Mouse (Mus musculus): ENCODE results near the gene Fbn1.

Fbn1 gene

DNA sequence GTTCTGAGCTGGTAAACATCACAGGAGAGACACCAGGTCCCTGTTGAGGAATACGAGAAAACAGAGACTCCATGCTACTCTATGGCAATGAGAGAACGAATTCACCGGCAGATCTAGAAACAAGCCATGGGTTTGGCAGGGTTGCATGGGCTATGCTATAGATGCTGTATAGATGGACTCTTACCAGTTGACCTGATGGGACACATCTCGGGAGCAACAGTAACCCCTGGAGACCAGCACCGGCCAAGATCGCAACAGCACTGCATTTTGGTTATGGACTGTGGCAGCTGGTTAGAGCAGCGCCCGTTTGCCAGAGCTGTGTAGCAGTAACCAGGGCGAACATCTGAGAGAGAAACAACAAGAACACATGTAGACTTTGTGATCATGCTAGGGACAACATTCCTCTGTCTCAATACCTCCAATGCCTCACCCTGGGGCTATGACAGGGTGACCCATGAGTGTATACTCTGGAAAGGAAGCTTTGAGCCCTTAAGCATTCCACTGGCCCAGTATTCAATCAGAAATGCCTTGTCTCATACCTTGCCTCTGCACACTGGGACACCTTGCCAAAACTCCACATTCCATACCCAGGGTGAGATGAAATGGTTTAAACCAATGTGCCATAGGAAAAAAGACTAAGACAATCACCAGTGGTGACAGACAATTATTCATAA, 113.2 kb downstream of the Fbn1 start:
- no peak for DNase-seq (ENCODE audit: low read depth, low spot score)

DNA sequence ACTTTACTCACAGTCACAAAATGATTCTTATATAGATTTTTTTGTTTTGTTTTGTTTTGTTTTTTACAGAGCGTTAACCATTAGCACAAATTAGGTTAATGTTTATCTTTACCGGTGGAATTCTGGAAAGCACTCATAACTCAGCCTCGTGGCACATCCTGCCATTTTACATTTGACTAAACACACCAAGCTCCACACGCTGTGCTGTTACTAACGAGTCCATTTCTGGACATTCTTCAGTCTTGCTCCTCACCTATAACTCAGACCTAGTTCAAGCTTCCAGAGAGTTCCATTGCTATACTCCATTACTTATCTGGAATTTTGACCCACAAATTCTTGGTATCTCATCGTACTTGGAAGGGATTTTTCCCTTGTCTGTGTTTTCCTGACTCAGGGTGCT, 116.2 kb downstream of the Fbn1 start:
- no peak for DNase-seq (ENCODE audit: low read depth, low spot score)

DNA sequence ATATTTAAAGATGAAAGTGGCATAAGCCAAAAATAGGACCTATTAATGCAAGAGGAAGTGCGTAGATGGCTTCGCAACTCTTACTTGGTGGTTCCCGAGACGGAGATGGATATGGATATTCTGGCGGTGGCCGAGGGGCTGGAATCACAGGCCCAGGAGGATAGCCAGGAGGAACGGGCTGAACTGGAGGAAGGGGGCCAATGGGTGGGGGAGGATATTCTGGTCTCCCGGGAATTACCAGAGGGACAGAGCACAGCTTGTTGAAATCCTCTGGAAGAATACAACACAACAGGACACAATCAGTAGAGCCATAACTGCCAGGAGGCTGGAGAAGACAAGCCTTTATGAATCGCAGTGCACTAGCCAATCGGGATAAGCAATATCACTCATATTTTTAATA, 118.0 kb downstream of the Fbn1 start:
- no peak for DNase-seq (ENCODE audit: low read depth, low spot score)

DNA sequence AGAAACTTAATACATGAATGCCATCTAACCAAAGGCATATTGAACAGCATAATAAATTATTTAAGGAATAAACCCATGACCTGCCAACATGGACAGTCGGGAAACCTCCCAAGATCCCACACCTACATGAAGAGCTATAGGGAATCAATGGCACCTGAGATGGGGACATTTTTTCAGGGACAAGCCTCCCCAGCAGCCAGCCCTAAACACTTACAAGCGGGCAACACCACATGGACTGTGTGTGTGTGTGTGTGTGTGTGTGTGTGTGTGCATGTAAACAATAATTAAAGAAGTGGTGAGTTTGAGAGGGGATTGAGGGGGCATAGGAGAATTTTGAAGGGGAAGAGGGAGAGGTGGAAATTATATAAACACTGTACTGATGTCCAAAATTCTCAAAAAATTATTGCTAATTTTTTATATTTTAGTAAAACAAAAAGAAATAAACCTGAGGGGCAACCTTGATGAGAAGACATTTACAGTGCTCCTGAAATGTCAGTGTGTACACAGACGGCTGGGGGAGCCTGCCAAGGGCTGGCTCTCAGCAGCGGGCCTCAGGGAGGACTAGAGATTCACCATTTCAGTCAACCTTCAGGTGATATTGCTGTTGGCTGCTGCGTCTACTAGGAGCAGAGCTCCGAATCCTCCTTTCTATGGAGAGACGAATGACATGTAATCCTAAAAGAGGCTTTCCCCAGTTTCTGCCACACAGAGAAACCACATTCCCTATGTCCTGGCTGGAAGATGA, 121.4 kb downstream of the Fbn1 start:
- no peak for DNase-seq (ENCODE audit: low read depth, low spot score)

DNA sequence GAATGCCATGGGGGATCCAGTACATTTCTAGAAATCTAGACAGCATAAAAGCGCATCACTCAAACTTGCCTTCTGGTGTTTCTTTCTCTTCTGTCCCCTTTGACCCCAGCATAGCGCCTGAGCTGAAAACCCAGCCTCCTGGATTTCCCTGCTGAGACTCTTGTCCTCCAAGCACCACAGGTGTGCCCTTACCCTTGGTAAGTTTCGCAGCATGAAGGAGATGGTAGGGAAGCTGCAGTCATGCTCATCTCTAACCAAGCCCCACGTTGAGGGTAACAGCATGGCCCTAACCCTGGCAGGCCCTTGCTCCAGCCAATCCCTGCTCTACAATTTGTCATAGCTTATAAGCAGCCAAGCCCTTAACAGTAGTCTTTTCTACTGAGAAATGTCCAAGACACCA, 122.9 kb downstream of the Fbn1 start:
- no peak for DNase-seq (ENCODE audit: low read depth, low spot score)

DNA sequence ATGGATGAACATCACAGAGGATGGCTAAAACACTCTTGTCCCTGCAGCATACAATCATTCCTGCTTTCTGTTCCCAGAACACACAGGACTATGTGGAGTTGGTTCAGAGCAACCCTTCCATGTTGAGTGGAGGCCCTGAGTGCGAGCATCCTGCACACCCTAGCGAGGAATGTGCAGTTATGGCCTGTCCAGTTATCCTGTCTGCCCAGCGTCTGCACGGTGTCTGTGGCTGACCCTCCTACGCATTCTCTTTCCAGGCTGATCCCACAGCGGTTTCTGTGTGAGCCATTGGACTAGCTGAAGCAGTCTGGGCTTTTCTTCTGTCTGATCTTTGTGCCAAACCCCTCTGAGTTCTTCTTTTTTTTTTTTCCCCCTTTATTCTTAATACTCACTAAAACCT, 123.4 kb downstream of the Fbn1 start:
- DNase-seq (ENCODE audit: low read depth, low spot score) = no peak

DNA sequence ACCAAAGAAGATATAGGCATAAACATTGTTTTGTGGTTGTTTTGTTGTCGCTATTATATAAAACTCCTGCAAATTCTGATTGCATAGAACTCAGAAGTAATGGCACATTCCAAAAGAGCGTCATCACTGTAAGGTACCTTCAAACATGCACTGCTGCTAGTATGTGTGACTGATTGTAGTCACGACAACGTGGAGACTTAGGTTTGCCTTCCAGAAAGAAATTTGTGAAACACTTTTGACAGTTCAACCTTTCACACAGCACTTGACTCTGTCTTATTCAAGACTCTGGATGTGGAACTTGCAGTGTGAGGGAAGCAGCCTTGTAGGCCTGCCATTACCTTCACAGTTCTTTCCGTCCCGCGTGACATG, 124.5 kb downstream of the Fbn1 start:
- DNase-seq (ENCODE audit: low read depth, low spot score) = no peak

DNA sequence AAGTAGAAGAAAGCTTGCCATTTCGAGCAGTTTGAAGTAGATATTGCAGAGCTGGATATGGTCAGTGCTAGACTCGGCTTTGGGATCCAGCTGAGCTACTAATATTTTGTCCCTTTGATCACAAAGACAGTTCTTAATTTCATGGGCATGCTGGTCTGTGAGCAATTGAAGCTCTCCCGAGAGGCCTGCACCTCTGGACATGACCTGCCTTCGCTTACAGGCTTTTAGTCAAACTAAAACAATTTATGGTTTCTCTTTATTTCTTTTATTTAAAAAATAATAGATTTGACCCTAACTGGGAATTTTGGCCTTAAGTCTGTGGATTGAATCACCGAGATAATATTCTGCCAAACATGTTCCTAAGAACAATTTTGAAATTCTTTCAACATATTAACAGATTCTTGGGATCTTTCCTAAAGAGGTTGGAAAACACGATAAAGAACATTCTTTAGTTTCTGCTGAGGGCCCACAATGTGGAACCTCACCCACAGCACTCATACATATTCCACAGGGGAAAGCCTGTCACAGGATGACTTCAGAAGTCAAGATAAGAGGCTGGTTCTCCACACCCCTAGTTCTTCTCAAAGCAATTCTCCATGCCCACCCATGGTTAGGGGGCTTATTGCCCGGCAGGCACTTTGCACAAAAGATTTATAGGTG, 125.0 kb downstream of the Fbn1 start:
- DNase-seq (ENCODE audit: low read depth, low spot score) = no peak

DNA sequence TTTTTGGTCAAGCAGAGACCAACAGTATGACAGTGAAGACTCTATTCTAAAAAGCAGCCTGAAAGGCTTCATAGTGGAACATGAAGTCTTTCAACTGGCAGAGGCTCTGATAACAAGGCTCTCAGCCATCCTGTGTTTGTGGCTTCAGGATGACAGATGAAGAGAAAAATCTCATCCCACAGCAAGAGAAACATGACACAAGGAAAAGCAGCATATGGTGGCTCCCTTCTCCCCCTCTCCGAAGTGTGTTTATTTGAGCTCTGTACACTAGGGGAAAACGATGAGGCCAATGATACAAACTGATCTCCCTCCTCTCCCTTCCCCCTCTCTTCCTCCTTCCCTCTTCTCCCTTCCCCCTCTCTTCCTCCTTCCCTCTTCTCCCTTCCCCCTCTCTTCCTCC, 127.7 kb downstream of the Fbn1 start:
- DNase-seq (ENCODE audit: low read depth, low spot score) = no peak

DNA sequence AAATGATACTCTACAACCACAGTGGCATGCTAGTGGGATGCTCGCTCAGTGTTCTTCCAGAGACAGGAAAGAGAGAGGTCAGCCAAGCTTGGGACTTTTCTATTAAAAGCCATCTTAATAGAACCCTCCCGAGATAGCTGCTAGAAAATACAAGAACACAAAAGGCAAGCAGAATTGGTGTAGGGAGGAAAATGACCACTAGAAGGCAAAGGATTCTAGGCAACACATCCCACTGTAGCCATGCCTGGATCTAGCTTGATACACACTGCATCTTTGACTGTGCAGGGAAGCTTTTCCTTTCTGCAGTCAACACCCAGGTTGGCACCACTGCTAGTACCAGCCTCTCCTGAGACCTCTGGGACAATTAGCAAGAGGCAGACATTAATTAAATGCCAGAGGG, 128.6 kb downstream of the Fbn1 start:
- DNase-seq (ENCODE audit: low read depth, low spot score) = no peak

DNA sequence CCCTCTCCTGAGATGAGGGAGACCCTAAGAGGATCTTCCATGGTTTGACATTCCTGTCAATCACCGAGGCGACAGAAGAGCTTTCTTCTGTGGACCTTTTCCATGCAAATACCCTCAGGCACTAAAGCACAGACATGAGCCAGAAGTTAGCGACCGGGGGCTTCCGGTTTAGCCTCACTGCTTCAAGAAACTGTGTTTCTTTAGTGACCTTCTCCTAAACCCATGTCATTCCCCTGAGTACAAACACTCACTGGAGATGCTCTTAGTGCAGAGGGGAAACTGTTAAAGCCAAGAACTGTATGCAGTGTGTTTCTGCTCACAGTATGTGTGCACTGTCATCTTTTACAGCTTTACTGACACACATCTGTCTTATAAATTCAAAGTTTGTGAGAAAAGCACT, 131.9 kb downstream of the Fbn1 start:
- DNase-seq (ENCODE audit: low read depth, low spot score) = no peak

DNA sequence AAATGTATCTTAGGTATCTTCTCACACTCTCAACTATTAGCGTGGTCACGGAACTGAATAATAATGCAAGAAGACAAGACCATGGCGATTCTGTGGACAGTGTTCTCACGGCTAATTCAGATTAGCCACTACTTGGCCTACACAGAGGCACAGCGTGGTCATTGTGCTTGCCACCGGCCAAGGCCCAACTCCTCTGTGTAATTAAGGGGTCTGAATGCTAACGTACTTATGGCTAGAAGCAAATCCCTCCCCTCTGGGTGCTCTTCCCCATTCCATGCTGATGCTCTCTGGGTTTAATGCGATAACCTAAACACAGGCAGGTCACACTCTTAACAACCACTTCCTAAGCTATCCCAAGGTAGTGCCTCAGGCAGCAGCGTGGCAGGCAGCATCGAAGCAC, 132.5 kb downstream of the Fbn1 start:
- DNase-seq (ENCODE audit: low read depth, low spot score) = no peak

DNA sequence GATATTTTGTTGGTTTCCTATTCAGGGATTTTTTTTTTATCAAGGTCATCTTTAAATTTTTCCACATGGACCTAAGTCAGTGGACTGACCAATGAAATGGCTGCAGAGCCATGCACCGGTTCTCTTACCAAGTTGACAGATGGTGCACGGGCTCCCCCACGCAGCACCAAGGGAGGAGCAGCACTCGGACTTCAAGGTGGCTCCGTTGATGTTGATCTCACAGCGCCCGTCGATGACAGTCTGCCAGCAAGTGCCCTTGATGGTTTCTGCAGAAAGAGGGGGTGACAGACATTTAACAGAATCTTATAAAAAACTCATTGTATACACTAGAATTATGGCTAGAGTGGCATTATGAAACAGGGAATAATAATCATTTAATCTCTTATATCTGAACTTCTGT, 138.1 kb downstream of the Fbn1 start:
- no peak for DNase-seq (ENCODE audit: low read depth, low spot score)

DNA sequence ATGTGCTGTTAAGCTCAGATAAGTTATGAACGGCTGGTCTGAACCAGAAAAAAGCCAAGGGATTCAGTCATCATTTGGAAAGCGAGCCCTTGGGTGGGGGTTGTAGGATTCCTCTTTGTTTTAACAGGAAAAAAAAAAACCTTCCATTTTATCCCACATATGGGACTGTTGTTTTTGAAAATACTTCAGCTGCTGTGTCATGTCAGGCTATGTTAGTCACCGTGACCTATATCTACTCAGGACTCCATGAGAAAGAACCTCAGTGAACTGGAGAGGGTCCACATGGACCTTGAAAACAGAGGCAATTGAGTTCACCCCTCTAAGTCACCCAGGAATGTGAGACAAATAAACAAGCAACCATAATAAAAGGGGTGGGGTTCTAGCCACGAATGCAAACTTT, 139.2 kb downstream of the Fbn1 start:
- no peak for DNase-seq (ENCODE audit: low read depth, low spot score)

DNA sequence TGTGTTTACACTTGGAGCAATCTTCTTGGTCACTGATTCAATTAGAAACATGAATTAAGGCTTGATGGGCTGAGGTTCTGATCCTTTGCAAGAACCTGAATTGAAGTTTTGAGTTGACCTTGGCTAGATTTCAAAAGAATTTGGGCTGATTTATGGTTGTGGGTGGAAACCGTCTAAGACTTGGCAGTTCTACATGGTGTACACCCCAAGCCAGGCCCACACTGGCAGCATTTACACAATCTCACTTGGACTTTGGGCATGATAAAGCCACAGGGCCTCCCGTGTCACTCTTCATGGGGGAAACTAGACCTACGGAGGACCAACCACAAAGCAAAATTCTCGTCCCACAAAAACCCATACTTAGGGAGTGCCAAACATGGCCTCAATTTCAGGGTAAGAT, 146.1 kb downstream of the Fbn1 start:
- DNase-seq (ENCODE audit: low read depth, low spot score) = no peak

DNA sequence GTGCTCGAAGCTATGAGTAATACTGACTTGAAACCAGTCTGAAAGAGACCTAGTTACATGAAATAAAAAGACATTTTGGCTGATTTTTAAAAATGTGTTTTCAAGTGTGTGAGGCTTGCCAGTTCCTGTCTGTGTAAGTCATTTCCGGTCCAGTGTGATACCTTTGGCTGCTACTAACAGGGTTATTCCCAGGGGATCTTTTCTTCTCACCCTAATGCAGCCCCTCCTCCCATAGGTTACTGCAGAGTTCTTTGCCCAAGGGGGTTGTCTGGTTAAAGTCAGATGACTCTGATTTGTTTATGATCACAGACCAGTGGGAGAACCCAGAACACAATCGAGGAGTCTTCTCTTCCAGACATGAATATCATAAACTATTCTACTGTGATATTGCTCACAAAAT, 151.3 kb downstream of the Fbn1 start:
- no peak for DNase-seq (ENCODE audit: low read depth, low spot score)

DNA sequence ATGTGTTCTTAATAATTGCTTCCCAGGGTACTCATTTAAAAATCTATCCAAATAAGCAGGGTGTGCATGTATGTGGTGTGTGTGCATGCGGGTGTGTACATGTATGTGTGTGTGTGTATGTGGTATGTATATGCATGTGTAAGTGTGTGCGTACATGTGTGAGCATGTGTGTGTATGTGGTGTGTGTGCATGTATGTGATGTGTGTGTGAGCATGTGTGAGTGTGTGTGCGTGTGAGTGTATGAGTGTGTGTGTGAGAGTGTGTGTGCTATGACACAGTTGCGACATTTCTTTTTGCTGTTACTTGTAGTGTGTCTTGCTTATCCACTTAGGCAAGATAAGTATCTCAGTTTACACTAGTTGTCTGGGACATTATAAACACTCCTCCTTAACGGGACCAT, 151.7 kb downstream of the Fbn1 start:
- DNase-seq (ENCODE audit: low read depth, low spot score) = no peak

DNA sequence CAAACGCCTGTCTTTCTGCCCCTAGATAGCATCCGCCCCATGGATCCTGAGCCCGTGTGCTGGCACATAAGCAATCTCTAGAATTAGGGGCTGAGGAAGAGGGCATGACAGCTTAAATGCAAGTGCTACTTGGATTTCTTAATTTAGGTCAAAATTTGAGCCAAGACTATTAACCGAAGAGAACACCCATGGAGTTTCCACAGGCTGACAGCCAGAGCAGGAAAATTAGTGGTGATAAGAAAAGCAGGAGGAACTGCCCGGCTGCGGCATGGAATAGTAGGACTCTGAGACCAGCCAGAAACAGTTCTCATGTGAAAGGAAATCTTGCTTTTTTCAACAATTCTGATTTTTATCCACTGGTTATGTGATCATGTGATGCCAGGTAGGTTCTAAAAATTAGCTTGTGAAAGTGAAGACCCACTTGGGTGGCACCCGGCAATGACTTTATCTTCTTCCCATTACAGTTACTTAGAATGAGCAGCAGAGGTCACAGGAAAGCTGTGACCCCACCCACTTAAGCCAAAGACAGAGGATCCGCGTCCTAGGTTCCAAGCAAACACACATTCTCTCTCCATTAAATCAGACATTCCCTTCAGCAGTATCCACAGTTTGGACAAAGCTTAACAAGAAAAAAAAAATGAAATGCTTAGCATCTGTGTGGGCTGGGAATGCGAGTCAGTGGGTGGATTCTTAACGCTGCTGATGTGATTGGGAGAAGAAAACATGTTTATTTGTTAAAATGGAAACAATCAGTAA, 152.4 kb downstream of the Fbn1 start:
- no peak for DNase-seq (ENCODE audit: low read depth, low spot score)

DNA sequence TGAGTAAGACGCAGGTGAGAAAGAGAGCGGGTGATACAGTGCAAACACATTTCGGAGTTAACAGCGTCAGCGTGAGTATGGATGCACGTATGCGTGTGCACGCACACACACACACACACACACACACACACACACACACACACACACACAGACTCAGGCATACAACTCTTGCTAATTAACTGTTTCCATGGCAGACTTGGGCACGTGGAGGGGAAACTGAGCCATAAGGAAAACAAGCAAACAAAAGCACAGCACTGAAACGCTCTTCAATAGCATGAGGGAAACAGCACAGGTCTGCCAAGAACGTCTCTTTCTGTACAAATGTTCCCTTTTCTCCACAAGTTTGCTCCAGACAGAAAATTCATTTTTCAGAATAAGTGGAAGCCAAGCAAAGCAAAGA, 153.2 kb downstream of the Fbn1 start:
- no peak for DNase-seq (ENCODE audit: low read depth, low spot score)

DNA sequence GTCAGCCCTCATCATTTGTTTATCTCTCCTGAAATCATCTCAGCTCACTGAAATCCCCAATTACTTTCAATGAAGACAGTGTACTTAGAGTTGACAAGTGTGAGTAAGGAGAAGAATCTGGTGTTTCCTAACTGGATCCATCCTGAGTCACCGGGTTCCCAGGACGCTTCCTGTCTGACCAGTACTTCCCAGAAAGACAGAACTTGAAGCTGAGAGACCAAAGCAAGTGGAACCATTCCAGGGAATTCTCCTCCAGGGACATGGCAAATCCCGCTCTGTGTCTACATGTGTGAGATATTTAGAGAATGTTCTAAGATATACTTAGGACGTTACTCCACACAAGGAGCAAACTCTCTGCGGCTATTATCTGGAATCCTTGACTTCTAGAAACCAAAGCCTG, 158.6 kb downstream of the Fbn1 start:
- no peak for DNase-seq (ENCODE audit: low read depth, low spot score)

DNA sequence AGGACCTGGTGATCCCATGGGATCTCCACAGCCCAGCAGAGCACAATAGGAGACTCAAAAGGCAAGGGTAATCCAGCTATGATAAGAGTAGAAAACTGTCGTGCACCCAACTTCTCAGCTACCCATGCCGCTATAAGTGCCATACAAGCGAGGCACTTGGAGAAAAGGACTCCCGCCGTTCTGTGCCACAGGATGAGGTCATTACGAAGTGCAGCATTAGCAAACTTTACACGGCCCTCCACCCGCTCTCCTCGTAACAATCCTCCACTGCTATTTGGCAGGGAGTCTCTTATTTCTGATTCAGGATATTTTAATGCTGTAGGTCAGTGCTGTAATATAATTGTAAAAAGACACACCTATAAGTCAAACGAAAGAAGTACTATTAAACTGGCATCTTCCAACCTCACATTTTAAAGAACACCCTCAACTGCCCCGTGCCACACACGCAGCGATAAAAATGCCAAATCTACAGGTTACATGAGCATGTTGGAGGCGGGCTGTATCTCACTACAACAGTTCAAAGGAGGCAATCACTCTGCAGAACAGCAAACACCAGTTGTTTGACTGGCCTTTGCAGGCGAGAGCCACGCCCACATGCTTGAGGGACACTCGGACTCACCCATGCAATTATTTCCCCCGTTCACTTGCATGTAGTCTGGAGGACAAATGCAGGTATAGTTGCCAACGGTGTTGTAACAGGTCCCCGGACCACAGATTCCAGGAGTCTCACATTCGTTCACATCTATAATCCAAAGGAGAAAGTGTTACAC, 165.4 kb downstream of the Fbn1 start:
- no peak for DNase-seq (ENCODE audit: low read depth, low spot score)

DNA sequence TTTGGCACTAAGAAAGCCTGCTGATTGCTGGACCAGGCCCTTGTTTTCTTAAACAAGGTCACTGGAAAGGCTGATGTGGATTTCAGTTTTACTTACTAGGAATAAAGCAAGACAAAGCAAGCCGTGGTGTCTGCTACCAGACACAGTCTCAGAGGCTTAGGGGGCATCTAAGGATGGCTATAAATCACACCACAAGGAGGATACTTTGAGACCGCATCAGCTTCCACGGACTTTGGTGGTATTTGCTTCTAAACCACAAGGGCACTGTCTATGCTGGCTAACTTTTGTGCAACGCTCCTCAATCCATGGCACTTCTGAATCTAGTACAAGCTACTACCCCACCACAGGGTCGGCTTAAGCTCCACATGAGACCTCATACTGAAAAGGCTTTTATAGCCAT, 167.4 kb downstream of the Fbn1 start:
- no peak for DNase-seq (ENCODE audit: low read depth, low spot score)

Data from forelimb bud, embryonic 11.5 days (tissue).